Mouse (Mus musculus) E14TG2a.4 (cell line): ENCODE measurements at regions not wholly inside any gene's neighbourhood (a gene's known extent, or its start where the extent isn't known, plus 50 kb on each side); places are given as distances from the start of the nearest gene placed in this dataset.

Experiments
- H3K27me3 ChIP-seq: 2 replicates; pipeline ENCODE4 v1.6.1; 2014; ENCODE audit warnings: low read length, control low read depth; ENCODE audit not compliant: insufficient read depth
- H3K36me3 ChIP-seq: 2 replicates; pipeline ENCODE4 v1.6.1; 2014; ENCODE audit warnings: low read length, control low read depth; ENCODE audit not compliant: insufficient read depth
- H3K4me1 ChIP-seq: replicated peaks from 2 replicates; pipeline ENCODE4 v1.6.1; 2014; ENCODE audit warnings: low read depth, low read length, control low read depth
- H3K4me3 ChIP-seq: replicated peaks from 2 replicates; pipeline ENCODE4 v1.5.1; 2014; ENCODE audit warnings: mild to moderate bottlenecking, low read length
- H3K9me3 ChIP-seq: 2 replicates; pipeline ENCODE4 v1.6.1; 2014; ENCODE audit warnings: low read length, control low read depth
- CTCF ChIP-seq: conservative IDR thresholded peaks from 2 replicates; pipeline ENCODE4 v1.5.1; 2014; ENCODE audit warnings: low read length
- NANOG ChIP-seq: IDR thresholded peaks from 2 replicates; pipeline ENCODE4 v1.6.1; 2014; ENCODE audit warnings: borderline replicate concordance, low read length, mixed read lengths
- POU5F1 ChIP-seq: IDR thresholded peaks from 2 replicates; pipeline ENCODE4 v1.6.1; 2014; ENCODE audit warnings: low read length, borderline replicate concordance

- TF ChIP-seq NANOG (no peak), CTCF (no peak), POU5F1 (no peak)
- no peaks in the 10 kb centered on the region for H3K27me3 ChIP-seq
- peaks cover 26% of the 10 kb centered on the region for H3K4me1 ChIP-seq
- H3K36me3 ChIP-seq: no peaks in the 10 kb centered on the region
- H3K4me3 ChIP-seq: peak overlapping the region; percentile 24; the same call in 1 of the 2 replicates
- H3K9me3 ChIP-seq: no peaks in the 10 kb centered on the region
Measured at GRCm38 (mm10) chr15:97460360-97460719, 213.3 kb upstream of the Amigo2 start.

- Histone ChIP-seq H3K9me3 (no peaks in the 10 kb centered on the region), H3K4me1 (peaks cover 23% of the 10 kb centered on the region), H3K27me3 (no peaks in the 10 kb centered on the region), H3K36me3 (no peaks in the 10 kb centered on the region), H3K4me3 (no peak overlapping the region)
- TF ChIP-seq CTCF (no peak), POU5F1 (no peak), NANOG (no peak)
Measured at GRCm38 (mm10) chr15:97459606-97460359, 212.7 kb upstream of the Amigo2 start.

DNA sequence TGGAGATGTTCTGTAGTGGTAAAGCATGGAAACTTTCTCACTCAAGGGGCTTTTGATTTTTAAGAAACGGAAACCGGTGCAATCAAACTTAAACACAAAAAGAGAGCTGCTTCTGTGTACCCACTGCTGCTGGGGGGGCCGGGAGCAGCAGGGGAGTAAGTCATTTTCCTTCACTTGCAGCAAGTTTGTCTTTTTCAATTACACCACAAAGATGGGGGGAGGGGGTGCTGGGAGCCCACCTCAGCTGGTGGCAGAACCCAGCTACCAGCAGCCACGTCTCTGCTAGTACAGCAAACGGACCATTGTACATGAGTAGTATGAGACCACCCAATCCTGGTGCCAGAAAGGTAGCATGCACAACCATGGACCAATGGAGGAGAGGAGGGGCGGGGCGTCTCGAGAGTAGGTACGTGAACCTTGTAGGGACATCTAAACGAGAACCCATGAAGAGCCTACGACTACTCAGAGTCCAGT is 211.7 kb upstream of the Amigo2 start:
- H3K4me1 ChIP-seq: peaks cover 23% of the 10 kb centered on the region
- no peaks in the 10 kb centered on the region for H3K27me3 ChIP-seq
- H3K36me3 ChIP-seq: no peaks in the 10 kb centered on the region
- TF ChIP-seq NANOG: no peak
- no peak for TF ChIP-seq POU5F1
- no peak for TF ChIP-seq CTCF
- peak overlapping the region; percentile 46; the same call in 1 of the 2 replicates for H3K4me3 ChIP-seq
- H3K9me3 ChIP-seq: no peaks in the 10 kb centered on the region

GRCm38 (mm10) chr15:97458139-97458747 is 211.2 kb upstream of the Amigo2 start:
- H3K4me3 ChIP-seq: no peak overlapping the region
- peaks cover 23% of the 10 kb centered on the region for H3K4me1 ChIP-seq
- H3K27me3 ChIP-seq: no peaks in the 10 kb centered on the region
- H3K36me3 ChIP-seq: no peaks in the 10 kb centered on the region
- TF ChIP-seq POU5F1 (no peak), NANOG (no peak), CTCF (no peak)
- no peaks in the 10 kb centered on the region for H3K9me3 ChIP-seq

GRCm38 (mm10) chr15:97457468-97457867 is 210.4 kb upstream of the Amigo2 start:
- Histone ChIP-seq H3K27me3 (no peaks in the 10 kb centered on the region), H3K36me3 (no peaks in the 10 kb centered on the region), H3K4me1 (peaks cover 23% of the 10 kb centered on the region), H3K9me3 (no peaks in the 10 kb centered on the region), H3K4me3 (no peak overlapping the region)
- TF ChIP-seq NANOG: no peak
- TF ChIP-seq POU5F1: no peak
- TF ChIP-seq CTCF: no peak

GRCm38 (mm10) chr15:97456991-97457390 is 209.9 kb upstream of the Amigo2 start:
- no peak overlapping the region for H3K4me3 ChIP-seq
- TF ChIP-seq NANOG: no peak
- no peak for TF ChIP-seq POU5F1
- no peak for TF ChIP-seq CTCF
- H3K4me1 ChIP-seq: peaks cover 23% of the 10 kb centered on the region
- no peaks in the 10 kb centered on the region for H3K27me3 ChIP-seq
- no peaks in the 10 kb centered on the region for H3K9me3 ChIP-seq
- no peaks in the 10 kb centered on the region for H3K36me3 ChIP-seq

- Histone ChIP-seq H3K4me3 (no peak overlapping the region), H3K27me3 (no peaks in the 10 kb centered on the region), H3K36me3 (no peaks in the 10 kb centered on the region), H3K4me1 (peaks cover 27% of the 10 kb centered on the region), H3K9me3 (no peaks in the 10 kb centered on the region)
- no peak for TF ChIP-seq NANOG
- TF ChIP-seq POU5F1: no peak
- no peak for TF ChIP-seq CTCF
Measured at GRCm38 (mm10) chr15:97455672-97456071, 208.6 kb upstream of the Amigo2 start.

DNA sequence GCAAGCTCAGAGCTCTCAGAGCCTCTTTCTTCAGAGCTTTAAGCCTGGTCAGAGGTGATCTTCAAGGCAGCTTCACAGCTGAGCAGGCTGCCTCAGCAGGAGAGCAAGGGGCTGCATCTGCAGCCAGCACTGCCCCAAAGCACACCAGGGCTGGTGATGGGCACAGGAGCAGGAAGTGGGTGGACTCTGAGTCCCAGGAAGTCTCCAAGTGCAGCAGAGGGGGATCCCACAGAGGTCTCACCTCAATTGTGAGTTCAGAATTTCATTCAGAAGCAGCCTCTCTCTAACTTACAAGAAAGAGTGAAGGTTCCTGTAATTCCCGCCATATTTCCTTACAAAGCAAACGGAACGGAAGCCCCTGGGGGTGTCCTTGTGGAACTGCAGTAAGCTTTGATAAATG is 202.6 kb upstream of the Amigo2 start:
- Histone ChIP-seq H3K4me1 (peaks cover 33% of the 10 kb centered on the region), H3K9me3 (no peaks in the 10 kb centered on the region), H3K27me3 (no peaks in the 10 kb centered on the region), H3K36me3 (no peaks in the 10 kb centered on the region), H3K4me3 (no peak overlapping the region; the same call in 1 of the 2 replicates)
- TF ChIP-seq CTCF (no peak), NANOG (no peak)
